Mouse (Mus musculus) thymus, adult 2 months (tissue): Measurements from ENCODE around the gene Spink4. TPM values are rescaled to one million over a fixed set of nuclear protein-coding genes. Genes with fewer than 3 reads are reported as not detected.
A peak's percentile ranks its signal among the peaks of the same experiment; 100 is the strongest.

Experiments used
- DNase-seq: peaks from one replicate; pipeline ENCODE4 v3.0.0; 2021
- H3K27ac ChIP-seq: fragments of 200-500 bp; 2 replicates; pipeline ENCODE4 v1.5.1; 2012; ENCODE audit warnings: low read length, control low read depth; ENCODE audit not compliant: control insufficient read depth, insufficient read depth
- H3K27me3 ChIP-seq: fragments of 200-500 bp; 2 replicates; pipeline ENCODE4 v1.6.1; 2012; ENCODE audit warnings: mild to moderate bottlenecking, low read length, moderate library complexity, mixed read lengths; ENCODE audit not compliant: control insufficient read depth, insufficient read depth
- H3K36me3 ChIP-seq: fragments of 200-500 bp; 2 replicates; pipeline ENCODE4 v1.6.1; 2012; ENCODE audit warnings: mild to moderate bottlenecking, low read length, moderate library complexity; ENCODE audit not compliant: control insufficient read depth, insufficient read depth
- H3K4me1 ChIP-seq: fragments of 200-500 bp; replicated peaks from 2 replicates; pipeline ENCODE4 v1.6.1; 2012; ENCODE audit warnings: low read length; ENCODE audit not compliant: control insufficient read depth, insufficient read depth
- H3K4me3 ChIP-seq: fragments of 200-500 bp; 2 replicates; pipeline ENCODE4 v1.5.1; 2012; ENCODE audit warnings: mild to moderate bottlenecking, low read length, control low read depth, moderate library complexity; ENCODE audit not compliant: control insufficient read depth, insufficient read depth
- CTCF ChIP-seq: fragments of 200-500 bp; IDR thresholded peaks from 2 replicates; pipeline ENCODE4 v1.5.1; 2012; ENCODE audit warnings: mild to moderate bottlenecking, control low read depth, low read length, moderate library complexity, borderline replicate concordance; ENCODE audit not compliant: control insufficient read depth, poor library complexity, insufficient read depth; ENCODE audit errors: extremely low read depth
- POLR2A ChIP-seq: fragments of 200-500 bp; IDR thresholded peaks from 2 replicates; pipeline ENCODE4 v1.6.1; 2012; ENCODE audit warnings: mild to moderate bottlenecking, low read length, control low read depth, moderate library complexity; ENCODE audit not compliant: control insufficient read depth, poor library complexity, insufficient read depth; ENCODE audit errors: extremely low read depth
- WGBS: fragments of 180-500 bp; shearing (Covaris S2); methylation state at CpG from one replicate; pipeline ENCODE4 v1.1.7; 2018; 5-methylcytosine and 5-hydroxymethylcytosine counted together
- polyA plus RNA-seq: library from polyadenylated mRNA; depleted of rRNA; stranded (reverse); fragments of >200 nt; gene quantifications from 2 replicates; pipeline ENCODE4 v1.2.3, GENCODE M21; 2012

Spink4 gene
- polyA plus RNA-seq, 1 experiment, result 15.8 TPM

DNA sequence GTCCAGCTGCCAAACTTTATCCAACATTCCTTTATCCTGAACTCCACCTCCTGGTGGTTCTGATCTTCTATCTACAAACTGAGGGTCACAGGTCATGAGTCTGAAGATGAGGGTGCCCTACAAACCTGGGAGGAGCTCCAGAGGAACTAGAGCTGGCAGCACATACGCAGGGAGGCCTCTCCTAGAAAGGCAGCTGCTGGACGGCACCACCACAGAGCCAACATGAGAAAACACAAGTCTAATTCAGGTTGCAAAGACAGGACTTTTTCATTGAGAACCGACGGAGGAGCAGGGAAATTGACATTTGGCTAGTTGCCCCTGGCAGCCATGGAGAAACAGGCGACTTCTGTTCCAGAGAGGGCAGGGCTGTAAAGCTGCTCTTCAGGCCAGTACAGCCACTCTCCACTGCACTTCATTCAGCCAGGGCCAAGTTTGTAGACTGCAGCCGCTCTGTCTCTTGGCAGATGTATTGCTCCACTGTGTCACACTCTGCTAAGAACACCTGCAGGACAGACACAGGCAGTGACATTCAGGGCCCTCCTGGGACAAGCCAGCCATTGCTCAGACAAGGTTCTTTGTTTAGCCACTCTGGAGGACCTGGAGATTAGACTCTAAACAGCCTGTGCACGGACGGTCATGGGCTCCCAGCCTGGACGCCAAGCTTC, 16.5 kb downstream of the Spink4 start:
- Histone ChIP-seq H3K4me3 (no peak overlapping the region), H3K4me1 (no peaks in the 10 kb centered on the region), H3K27me3 (no peaks in the 10 kb centered on the region), H3K27ac (no peak overlapping the region), H3K36me3 (peaks cover 49% of the 10 kb centered on the region)
- DNase-seq, result no peak
- TF ChIP-seq POLR2A, result no peak
- WGBS, result 89% methylated on average over 9 of the region's 9 CpGs

DNA sequence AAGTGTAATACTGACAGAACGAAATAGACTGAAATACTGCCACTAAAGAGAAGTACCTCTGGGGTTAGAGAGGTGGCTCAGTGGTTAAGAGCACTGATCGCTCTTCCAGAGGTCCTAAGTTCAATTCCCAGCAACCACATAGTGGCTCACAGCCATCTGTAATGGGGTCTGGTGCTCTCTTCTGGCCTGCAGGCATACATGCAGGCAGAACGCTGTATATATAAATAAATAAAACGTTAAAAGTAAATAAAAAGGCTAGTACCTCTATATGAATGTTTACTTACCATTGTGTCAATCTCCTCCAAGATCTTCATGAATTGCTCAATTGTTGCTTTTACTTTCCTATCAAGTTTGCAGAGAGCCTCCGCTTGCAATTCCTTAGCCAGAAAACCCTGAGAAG, 18.9 kb downstream of the Spink4 start:
- H3K36me3 ChIP-seq, result peaks cover 71% of the 10 kb centered on the region
- no peaks in the 10 kb centered on the region for H3K27me3 ChIP-seq

DNA sequence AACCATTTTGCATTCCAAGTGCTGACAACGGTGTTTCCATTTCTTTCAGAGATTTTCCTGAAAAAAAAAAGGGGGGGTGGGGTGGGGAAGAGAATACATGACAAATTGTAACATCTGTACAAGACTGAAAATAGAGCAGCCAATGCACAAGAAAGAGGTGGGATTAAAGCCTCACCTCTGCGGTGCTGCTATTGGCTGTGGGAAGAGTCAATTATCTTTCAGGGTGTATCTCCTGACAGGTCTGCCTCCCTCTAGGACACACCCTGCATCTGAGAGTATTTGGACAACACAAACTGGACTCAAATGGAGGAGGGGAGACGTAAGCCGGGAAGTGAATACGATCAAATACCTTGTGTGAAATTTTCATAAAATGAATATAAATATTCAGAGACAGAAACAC, 23.8 kb downstream of the Spink4 start:
- Histone ChIP-seq H3K4me3 (no peak overlapping the region), H3K36me3 (peaks cover 56% of the 10 kb centered on the region), H3K27ac (no peak overlapping the region), H3K4me1 (peaks cover 2% of the 10 kb centered on the region; the same call in 1 of the 2 replicates), H3K27me3 (no peaks in the 10 kb centered on the region)
- no peak for DNase-seq
- WGBS, result 98% methylated on average over 5 of the region's 5 CpGs
- no peak for TF ChIP-seq CTCF

More for the DNA sequence above, 18.9 kb downstream of the Spink4 start:
- 98% methylated on average over 5 of the region's 5 CpGs for WGBS
- no peak overlapping the region for H3K27ac ChIP-seq
- DNase-seq, result no peak
- no peak overlapping the region for H3K4me3 ChIP-seq
- no peaks in the 10 kb centered on the region for H3K4me1 ChIP-seq
- no peak for TF ChIP-seq POLR2A
- no peak for TF ChIP-seq CTCF

DNA sequence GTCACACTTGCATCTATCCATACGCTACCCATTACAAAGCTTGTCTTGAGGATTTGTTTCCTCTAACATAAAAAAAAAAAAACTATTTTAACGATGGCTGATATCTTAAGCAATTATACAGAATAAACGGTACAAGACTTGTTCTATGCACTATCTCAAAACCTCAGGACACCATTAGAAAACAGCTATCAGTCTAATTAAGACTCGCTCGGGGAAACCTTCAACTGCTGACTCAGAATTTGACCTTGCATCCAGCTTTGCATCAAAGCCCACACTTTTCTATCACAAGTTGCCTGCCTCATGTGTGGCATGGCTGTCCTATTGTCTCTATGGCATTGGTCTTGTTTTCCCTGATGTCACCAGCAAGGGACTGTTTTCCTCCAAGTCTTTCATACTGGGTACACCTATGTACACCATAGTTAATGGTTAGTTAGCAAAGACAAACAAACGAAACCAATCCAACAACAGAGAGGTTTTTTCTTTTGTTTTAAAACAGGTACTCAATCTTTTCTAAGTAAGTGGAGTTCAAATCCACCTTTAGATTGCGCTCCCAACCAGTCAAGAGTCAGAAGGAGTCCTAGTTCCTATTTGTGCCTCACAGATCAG, 26.8 kb downstream of the Spink4 start:
- no peak overlapping the region for H3K4me3 ChIP-seq
- TF ChIP-seq POLR2A (no peak), CTCF (no peak)
- no peak overlapping the region for H3K27ac ChIP-seq
- WGBS, result 90% methylated on average over 7 of the region's 7 CpGs
- H3K36me3 ChIP-seq, result peaks cover 29% of the 10 kb centered on the region
- DNase-seq, result no peak
- H3K27me3 ChIP-seq, result no peaks in the 10 kb centered on the region
- H3K4me1 ChIP-seq, result peaks cover 2% of the 10 kb centered on the region; the same call in 1 of the 2 replicates

DNA sequence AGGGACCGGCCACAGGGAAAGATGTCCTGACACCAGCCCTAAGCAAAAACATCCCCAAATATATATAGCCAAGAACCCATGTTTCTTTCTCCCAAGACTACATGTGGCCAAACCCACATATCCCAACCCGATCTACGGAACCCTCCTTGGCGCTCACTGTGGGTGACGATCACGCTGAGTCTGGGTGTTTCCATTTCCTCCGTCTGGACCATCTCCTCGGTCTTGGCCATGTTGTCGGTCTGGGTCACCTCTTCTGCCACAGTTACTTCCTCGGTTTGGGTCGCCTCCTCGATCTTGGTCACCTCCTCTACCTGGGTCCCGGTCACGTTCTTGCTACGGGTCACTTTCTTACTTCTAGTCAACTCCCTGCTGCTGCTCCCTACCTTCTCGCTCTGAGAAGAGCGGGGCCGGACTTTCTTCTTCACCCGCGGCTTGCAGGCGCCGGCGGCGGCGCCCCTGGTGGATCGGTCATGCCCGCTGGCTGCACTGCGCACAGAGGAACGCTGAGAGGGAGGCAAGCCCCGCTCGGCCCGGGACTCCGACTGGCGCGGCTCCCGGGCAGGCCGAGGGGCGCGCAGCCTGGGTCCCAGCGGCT, 27.8 kb downstream of the Spink4 start:
- peaks cover 23% of the 10 kb centered on the region for H3K36me3 ChIP-seq
- DNase-seq, result no peak
- under 1% methylated on average over 40 of the region's 40 CpGs for WGBS

GRCm38 (mm10) chr4:40948160-40948708, 28.4 kb downstream of the Spink4 start, which contains the start of the genes Bag1 and Chmp5:
Gene Bag1, minus strand, starts transcription at chr4:40948294.
Gene Chmp5, plus strand, starts transcription at chr4:40948407.
- DNase-seq, result peak; percentile 99
- H3K4me1 ChIP-seq, result peaks cover 2% of the 10 kb centered on the region; the same call in 1 of the 2 replicates
- TF ChIP-seq POLR2A, result peak; percentile 90
- peak; percentile 44; the same call in 1 of the 2 replicates for TF ChIP-seq CTCF
- WGBS, result under 1% methylated on average over 50 of the region's 50 CpGs
- peaks cover 22% of the 10 kb centered on the region for H3K36me3 ChIP-seq
- H3K27ac ChIP-seq, result peak within 1 kb of the TSS; percentile 65
- H3K4me3 ChIP-seq, result peak within 1 kb of the TSS; percentile 71
- no peaks in the 10 kb centered on the region for H3K27me3 ChIP-seq

More for the DNA sequence above, 27.8 kb downstream of the Spink4 start:
- H3K27me3 ChIP-seq, result no peaks in the 10 kb centered on the region
- no peak for TF ChIP-seq CTCF
- no peak for TF ChIP-seq POLR2A
- H3K4me1 ChIP-seq, result peaks cover 2% of the 10 kb centered on the region; the same call in 1 of the 2 replicates
- H3K27ac ChIP-seq, result peak overlapping the region; percentile 50; the same call in 1 of the 2 replicates
- H3K4me3 ChIP-seq, result peak overlapping the region; percentile 71
